Mouse (Mus musculus): ENCODE measurements around the gene Tmem59l.

DNA sequence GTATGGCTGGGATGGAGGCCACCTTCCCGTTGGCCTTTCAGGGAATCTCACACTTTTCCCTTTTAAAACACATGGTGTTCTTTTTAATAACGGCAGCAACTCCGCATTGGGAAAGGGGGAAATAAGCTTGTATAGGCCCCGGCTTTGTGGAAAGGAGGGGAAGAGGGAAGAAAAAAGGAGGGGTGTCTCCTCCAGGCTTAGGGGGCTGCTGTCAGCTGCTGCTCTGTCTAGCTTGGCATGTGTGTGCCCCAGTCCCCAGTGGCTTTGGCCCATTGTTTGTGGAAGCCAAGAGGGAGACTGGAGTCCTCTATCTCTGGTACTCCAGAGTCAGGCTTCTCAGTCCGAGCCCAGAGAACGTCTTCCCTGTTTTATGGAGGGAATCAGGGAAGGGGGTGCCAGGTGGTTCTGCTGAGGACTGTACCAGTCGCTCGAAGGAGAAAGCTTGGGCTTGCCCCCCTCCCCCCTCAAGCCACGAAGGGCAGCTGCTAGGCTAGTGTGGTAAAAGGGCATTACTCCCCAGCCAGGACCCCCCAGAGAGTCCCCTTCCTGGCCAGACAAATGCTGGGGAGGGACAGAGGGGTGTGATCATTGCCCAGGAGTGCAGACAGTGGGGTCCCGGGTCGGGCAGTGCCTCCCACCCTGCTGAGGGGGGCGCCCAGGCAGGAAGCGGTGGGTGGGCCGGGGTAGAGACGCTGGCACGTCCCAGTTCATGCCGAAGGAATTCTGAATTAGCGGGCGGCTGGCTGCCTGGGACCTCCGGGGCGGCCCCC is 8.0 kb upstream of the Tmem59l start:
- TF ChIP-seq CTCF (IDR thresholded peaks at IDR 0.05; ENCODE audit: control insufficient read depth, insufficient read depth, insufficient replicate concordance, low read depth, low read length), result no peak
- TF ChIP-seq POLR2A (IDR thresholded peaks at IDR 0.05; ENCODE audit: control insufficient read depth, low read depth, low read length), result no peak

All from testis, adult 2 months (tissue).